Mouse (Mus musculus) thymus, adult 2 months (tissue): ENCODE measurements around the gene Rsph10b.

ENCODE experiments used
- CTCF ChIP-seq: fragments of 200-500 bp; IDR thresholded peaks from 2 replicates; pipeline ENCODE4 v1.5.1; 2012; ENCODE audit warnings: mild to moderate bottlenecking, control low read depth, low read length, moderate library complexity, borderline replicate concordance; ENCODE audit not compliant: control insufficient read depth, poor library complexity, insufficient read depth; ENCODE audit errors: extremely low read depth
- POLR2A ChIP-seq: fragments of 200-500 bp; IDR thresholded peaks from 2 replicates; pipeline ENCODE4 v1.6.1; 2012; ENCODE audit warnings: mild to moderate bottlenecking, low read length, control low read depth, moderate library complexity; ENCODE audit not compliant: control insufficient read depth, poor library complexity, insufficient read depth; ENCODE audit errors: extremely low read depth

DNA sequence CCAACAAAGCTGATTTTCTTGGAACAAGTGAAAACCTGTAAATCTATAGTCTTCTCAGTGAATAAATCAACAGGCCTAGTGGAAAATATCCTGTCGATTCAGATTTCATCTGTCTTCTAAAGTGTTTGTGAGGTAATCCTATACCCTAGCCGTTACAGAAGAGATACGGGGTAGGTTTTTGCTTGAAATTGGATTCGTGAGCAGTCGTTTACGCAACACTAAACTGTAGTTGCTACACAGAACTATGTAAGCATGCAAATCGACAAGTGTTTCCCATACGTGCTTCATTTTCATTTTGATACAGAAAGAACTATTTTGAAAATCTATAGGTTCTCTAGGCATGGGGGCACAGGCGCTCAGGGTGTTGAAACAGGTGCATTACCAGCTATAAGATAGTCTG lies 83.0 kb downstream of the Rsph10b start:
- TF ChIP-seq CTCF (no peak), POLR2A (no peak)
